Mouse (Mus musculus): Measurements from ENCODE around the gene Pdzrn4. TPM values are rescaled to one million over a fixed set of nuclear protein-coding genes. Genes with fewer than 3 reads are reported as not detected.

Pdzrn4 gene
- polyA plus RNA-seq, 1 experiment from 2014 or later: 1.5 TPM

DNA sequence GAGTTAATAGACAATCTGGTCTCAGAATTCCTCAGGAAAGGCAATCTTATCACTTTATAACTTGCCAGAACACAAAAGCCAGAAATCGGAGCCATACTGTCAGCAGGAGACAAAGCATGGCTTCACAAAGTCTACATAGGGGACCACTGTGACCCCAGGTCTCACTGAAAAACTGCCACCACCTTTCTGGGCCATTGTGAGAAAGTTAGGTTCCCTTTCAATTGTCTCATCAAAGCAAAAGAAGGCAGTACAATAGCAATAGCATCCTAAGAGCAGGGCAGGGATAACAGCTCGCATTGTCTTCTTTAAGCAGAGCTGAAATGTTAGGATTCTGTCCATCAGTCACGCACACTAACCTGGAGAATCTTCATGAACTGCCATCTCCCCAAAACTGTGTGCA lies 216.5 kb downstream of the Pdzrn4 start:
- no peak overlapping the region for H3K27ac ChIP-seq
- no peak for DNase-seq (ENCODE audit: extremely low spot score, low spot score)
- 77% methylated on average over 3 of the region's 3 CpGs for WGBS
- no peaks in the 10 kb centered on the region; the same call in 1 of the 2 replicates for H3K9me3 ChIP-seq
- H3K36me3 ChIP-seq (replicated peaks): no peaks in the 10 kb centered on the region
- H3K27me3 ChIP-seq (ENCODE audit: poor library complexity, severe bottlenecking): peaks cover 7% of the 10 kb centered on the region; the same call in 1 of the 2 replicates
- H3K4me1 ChIP-seq: peaks cover 16% of the 10 kb centered on the region
- H3K4me3 ChIP-seq: no peak overlapping the region

DNA sequence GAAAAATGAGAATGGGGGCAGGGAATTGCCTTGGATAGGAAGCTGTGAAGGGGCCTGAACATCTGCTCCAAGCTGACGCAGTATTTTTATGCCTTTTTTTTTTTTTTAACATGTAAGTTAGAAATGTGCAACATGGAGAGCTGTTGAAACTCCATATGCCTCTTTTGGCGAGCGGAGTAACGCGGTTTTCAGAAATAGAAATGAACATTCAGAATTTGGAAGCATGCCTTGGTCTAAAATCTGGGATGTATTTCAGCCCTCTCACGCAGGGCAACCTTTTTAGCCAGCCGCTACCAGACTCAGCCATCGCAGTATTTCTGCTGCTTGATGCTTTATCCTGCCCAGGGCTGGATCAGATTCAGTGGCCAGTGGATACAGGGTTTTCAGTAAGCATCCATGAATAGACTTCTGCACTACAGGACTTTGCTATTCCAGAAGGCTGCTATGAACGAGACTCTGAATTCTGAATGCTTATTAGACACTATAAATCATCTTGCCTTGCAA lies 225.1 kb downstream of the Pdzrn4 start:
- H3K4me1 ChIP-seq: no peaks in the 10 kb centered on the region
- no peak overlapping the region for H3K4me3 ChIP-seq
- H3K27ac ChIP-seq: no peak overlapping the region
- DNase-seq (ENCODE audit: extremely low spot score, low spot score): no peak
- no peaks in the 10 kb centered on the region; the same call in 1 of the 2 replicates for H3K9me3 ChIP-seq
- no peaks in the 10 kb centered on the region for H3K27me3 ChIP-seq (ENCODE audit: poor library complexity, severe bottlenecking)
- 96% methylated on average over 9 of the region's 9 CpGs for WGBS
- H3K36me3 ChIP-seq (replicated peaks): no peaks in the 10 kb centered on the region

DNA sequence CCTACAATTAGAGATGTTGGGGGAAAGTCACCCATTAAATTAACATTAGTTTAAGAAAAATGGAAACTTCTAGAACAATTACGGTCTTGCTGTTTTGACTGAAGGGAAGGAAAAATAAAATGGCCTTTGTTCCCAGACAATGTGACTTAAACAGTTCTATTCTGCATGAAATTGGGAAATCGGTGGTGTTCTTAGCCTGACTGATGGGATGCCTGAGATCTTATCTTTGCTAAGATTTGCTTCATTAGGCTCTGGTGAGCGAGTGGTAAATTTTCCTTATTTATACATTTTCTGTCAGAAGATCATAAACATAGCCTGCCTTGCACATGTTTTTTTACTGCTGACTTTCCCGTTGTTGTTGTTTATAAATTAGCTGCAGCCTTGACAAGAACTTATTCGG lies 225.6 kb downstream of the Pdzrn4 start:
- H3K4me3 ChIP-seq: no peak overlapping the region
- H3K27me3 ChIP-seq (ENCODE audit: poor library complexity, severe bottlenecking): no peaks in the 10 kb centered on the region
- H3K9me3 ChIP-seq: no peaks in the 10 kb centered on the region; the same call in 1 of the 2 replicates
- no peaks in the 10 kb centered on the region for H3K4me1 ChIP-seq
- 86% methylated on average over 5 of the region's 5 CpGs for WGBS
- DNase-seq (ENCODE audit: extremely low spot score, low spot score): no peak
- H3K36me3 ChIP-seq (replicated peaks): no peaks in the 10 kb centered on the region
- no peak overlapping the region for H3K27ac ChIP-seq

DNA sequence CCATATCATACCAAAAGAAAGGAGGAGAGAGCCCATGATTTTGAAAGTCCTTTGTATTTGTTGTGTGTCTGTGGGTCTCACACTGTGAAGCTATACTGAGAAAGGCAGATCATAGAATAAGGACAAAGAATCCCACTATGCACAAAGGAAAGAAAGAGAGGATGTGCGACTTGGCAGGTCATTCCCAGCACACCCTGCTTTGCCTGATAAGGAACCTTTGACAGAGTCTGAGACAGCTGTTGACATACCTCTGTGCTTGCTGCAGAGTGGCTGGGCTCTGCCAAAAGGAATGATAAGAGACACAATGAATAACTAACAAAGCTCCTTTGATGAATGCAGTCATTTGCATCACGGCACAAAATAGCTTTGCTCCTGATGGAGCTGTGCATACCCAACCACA lies 232.5 kb downstream of the Pdzrn4 start:
- no peaks in the 10 kb centered on the region for H3K27me3 ChIP-seq (ENCODE audit: poor library complexity, severe bottlenecking)
- no peak overlapping the region for H3K4me3 ChIP-seq
- no peak for DNase-seq (ENCODE audit: extremely low spot score, low spot score)
- H3K9me3 ChIP-seq: no peaks in the 10 kb centered on the region
- peaks cover 18% of the 10 kb centered on the region for H3K4me1 ChIP-seq
- no peaks in the 10 kb centered on the region for H3K36me3 ChIP-seq (replicated peaks)
- 41% methylated on average over 2 of the region's 2 CpGs for WGBS
- H3K27ac ChIP-seq: no peak overlapping the region

DNA sequence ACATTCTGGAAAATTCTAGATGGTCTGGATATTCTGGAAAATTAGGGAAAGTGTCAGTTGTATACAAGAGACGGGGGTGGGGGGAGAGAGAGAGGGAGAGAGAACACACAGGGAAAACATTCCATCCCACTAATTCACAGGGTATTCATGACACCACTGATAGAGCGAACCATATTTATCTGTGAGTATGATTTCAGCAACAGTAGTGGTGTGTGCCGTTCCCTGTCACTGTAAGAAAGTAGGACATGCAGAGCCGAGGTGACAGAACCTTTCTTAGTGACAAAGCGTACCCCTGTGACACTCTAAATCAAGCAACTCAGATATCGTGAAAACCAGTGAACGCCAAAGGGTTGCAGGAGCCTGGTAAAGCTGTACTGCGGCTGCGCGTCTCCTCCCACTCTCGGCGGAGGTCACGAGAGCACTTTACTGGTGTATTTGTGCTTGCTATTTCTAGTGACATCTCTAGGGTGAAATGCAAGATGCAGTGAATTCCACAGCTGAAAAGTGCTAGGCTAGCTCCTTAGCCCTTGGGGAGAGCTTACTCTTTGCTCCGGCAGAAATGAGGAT lies 237.4 kb downstream of the Pdzrn4 start:
- 93% methylated on average over 14 of the region's 14 CpGs for WGBS
- Histone ChIP-seq H3K36me3 (replicated peaks) (no peaks in the 10 kb centered on the region), H3K4me1 (peaks cover 8% of the 10 kb centered on the region), H3K27ac (no peak overlapping the region), H3K27me3 (ENCODE audit: poor library complexity, severe bottlenecking) (no peaks in the 10 kb centered on the region), H3K9me3 (no peaks in the 10 kb centered on the region), H3K4me3 (no peak overlapping the region)
- DNase-seq (ENCODE audit: extremely low spot score, low spot score): no peak

DNA sequence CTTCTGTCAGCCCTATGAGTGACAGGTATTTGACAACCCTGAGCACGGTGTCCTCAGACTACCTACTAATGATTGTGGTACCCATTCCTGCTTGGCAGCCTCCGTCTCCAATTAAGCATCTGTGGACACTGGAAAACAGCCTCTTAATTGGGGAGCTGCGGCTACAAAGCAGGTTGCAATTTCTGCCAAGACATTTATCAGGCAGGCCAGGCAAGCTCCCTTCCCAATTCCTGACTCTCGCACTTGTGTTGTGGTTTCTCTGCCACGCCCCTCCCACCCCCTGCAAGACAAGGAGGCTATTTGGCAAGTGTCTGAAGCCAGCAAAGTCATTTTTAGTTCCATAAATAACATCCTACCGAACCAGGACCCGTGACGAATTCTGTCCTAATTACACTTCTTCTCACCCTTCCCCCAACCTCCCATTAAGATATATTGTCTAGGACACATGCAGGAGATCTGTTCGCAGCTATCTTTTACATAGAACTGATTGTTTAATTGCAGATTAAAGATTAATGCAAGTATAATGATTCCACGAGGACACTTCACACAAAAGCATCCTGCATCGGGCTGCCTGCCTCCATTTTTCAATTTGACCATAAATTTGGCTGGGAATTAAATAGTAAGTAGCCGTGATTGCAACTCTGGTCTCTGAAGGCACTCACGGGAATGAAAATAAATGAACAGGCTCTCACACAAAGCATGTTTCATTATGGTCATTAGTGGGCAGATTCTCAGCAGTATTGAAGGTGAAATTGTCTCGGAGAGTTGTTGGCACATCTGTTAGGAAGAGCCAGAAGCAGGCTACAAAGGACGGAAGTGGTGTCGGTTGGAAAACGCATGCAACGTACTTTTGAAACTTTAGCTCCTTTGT lies 243.8 kb downstream of the Pdzrn4 start:
- Histone ChIP-seq H3K4me1 (peaks cover 10% of the 10 kb centered on the region), H3K36me3 (replicated peaks) (no peaks in the 10 kb centered on the region), H3K27ac (no peak overlapping the region), H3K9me3 (no peaks in the 10 kb centered on the region), H3K27me3 (ENCODE audit: poor library complexity, severe bottlenecking) (no peaks in the 10 kb centered on the region), H3K4me3 (no peak overlapping the region)
- no peak for DNase-seq (ENCODE audit: extremely low spot score, low spot score)
- WGBS: 79% methylated on average over 18 of the region's 18 CpGs

DNA sequence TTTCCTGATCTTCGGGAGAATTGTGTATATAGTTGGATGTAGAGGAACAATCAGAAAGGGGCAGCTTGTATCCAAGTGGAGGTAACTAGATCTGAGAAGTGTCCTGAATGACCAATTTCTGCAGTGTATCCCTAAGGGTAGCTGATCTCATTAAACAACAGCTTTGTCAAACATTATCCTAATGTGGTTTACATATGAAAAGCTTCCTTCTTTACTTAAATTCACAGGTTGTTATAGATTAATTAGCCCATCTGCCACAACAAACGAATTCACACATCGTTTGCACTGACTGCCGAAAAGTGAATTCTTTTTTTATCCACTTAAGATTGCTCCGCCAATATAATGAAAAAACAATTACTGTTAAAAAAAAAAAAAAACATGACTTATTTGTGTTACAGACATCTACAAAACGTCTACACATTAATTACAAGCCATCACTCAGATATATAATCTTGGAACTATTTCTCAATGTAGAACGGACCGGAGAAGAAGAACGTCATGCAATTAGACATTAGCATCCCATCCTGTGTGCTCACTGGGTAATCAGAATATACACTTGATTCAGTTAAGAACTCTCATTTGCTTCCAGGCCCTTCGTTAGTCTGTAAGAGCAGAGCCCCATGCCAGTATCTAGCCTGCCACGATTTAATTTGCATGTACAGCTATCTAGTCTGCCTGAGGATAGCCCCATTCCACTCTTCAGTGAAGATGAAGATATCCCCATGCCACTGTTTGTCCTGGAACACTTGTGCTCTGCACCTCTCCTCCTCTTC lies 274.8 kb downstream of the Pdzrn4 start:
- WGBS: 85% methylated on average over 11 of the region's 11 CpGs
- no peaks in the 10 kb centered on the region for H3K9me3 ChIP-seq
- DNase-seq (ENCODE audit: extremely low spot score, low spot score): no peak
- no peaks in the 10 kb centered on the region for H3K4me1 ChIP-seq
- no peak overlapping the region for H3K4me3 ChIP-seq
- H3K27ac ChIP-seq: no peak overlapping the region
- no peaks in the 10 kb centered on the region for H3K36me3 ChIP-seq (replicated peaks)
- H3K27me3 ChIP-seq (ENCODE audit: poor library complexity, severe bottlenecking): no peaks in the 10 kb centered on the region

DNA sequence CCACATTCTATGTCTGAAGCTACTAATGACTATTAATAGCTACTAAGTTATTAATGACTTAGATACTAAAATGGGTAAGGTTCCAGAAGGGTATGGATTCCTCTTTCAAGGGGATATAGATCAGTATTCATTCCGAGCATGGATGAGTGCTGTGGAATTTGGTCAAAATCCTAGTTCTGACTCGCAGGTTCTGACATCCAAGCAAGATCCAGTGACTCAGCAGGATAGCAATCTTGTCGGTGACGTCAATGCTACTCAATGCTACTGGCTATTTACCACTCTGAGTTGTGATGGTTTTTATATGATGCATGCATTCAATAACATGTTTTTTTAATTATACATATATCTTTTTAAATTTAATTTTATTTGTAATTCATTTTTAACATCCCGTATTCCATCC lies 279.4 kb downstream of the Pdzrn4 start:
- Histone ChIP-seq H3K9me3 (no peaks in the 10 kb centered on the region), H3K4me1 (no peaks in the 10 kb centered on the region), H3K27ac (no peak overlapping the region), H3K4me3 (no peak overlapping the region), H3K27me3 (ENCODE audit: poor library complexity, severe bottlenecking) (no peaks in the 10 kb centered on the region), H3K36me3 (replicated peaks) (no peaks in the 10 kb centered on the region)
- 87% methylated on average over 5 of the region's 5 CpGs for WGBS
- no peak for DNase-seq (ENCODE audit: extremely low spot score, low spot score)

DNA sequence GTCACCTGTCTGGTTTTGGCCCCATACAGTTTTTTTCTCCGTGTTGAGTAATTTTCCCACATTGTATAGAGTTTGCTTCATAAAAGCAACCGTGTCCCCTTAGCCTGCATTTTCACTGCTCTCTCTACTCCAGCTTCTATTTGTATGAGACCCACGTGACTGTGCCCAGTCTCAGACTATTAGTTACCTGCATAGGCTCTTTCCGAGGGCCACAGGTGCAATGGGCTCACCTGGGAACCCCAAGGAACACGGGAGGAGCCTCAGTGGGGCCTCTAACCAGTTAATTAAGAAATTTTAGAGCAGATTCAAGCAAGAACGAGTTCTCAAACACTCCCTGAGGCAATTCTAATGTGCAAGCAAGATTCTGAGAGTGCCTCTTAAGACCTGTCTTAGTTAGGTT lies 281.7 kb downstream of the Pdzrn4 start:
- WGBS: 77% methylated on average over 6 of the region's 6 CpGs

DNA sequence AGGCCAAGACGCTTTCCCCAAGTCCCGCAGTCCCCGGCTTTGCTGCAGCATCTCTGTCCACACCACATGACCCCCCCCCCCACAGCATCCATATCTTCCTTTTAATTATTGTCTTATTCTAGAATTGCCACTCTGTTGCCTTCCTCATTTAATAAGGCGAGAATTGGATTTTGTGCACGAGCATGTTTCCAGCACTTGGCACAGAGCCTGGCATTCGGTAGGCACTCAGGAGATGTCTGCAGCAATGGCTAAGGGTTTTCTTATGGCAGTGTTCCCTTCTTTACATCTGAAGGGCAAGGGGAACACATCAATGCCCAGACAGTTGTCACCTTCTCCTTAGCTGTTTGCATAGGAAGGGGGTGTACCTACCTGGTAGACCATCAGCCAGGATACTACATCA lies 282.9 kb downstream of the Pdzrn4 start:
- 96% methylated on average over 6 of the region's 6 CpGs for WGBS
- no peak for DNase-seq (ENCODE audit: extremely low spot score, low spot score)
- H3K27ac ChIP-seq: no peak overlapping the region

More for the DNA sequence above, 281.7 kb downstream of the Pdzrn4 start:
- H3K4me3 ChIP-seq: no peak overlapping the region
- H3K27me3 ChIP-seq (ENCODE audit: poor library complexity, severe bottlenecking): no peaks in the 10 kb centered on the region
- H3K9me3 ChIP-seq: no peaks in the 10 kb centered on the region
- DNase-seq (ENCODE audit: extremely low spot score, low spot score): no peak
- no peaks in the 10 kb centered on the region for H3K36me3 ChIP-seq (replicated peaks)
- no peak overlapping the region for H3K27ac ChIP-seq
- no peaks in the 10 kb centered on the region for H3K4me1 ChIP-seq

DNA sequence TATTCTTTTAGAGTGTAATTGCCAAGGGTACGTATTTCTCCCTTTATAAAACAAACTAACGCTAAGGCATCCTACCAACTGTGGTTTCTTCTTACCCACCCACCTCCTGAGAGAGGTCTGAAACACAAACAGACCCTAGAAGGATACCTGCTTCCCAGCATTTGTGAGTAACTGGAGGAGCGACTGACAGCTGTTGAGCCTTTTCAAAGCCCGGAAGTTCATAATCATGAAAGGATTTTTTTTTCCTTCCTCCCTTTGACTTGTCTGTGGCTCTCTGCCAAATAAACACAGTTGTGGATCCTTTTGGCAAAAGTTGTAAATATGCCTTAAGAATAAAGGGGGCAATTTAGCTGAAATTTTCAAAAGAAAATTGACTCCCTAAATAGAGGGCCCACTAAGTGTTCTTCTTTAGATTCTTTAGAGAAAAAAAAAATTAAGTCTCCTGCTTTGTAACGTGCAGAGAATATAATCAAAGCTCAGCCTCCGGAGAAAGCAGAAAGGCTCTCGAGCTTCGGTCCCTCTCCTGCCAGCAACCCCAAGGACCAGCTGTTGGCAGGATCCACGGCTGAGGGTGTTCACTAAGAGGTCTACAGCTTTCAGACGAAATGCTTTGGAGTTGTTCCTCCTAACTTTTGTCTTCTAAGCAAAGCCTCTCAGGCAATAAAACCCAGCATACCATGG lies 299.7 kb downstream of the Pdzrn4 start:
- Histone ChIP-seq H3K27me3 (ENCODE audit: poor library complexity, severe bottlenecking) (no peaks in the 10 kb centered on the region), H3K27ac (no peak overlapping the region), H3K4me1 (peaks cover 10% of the 10 kb centered on the region; the same call in 1 of the 2 replicates), H3K36me3 (replicated peaks) (no peaks in the 10 kb centered on the region), H3K9me3 (no peaks in the 10 kb centered on the region), H3K4me3 (no peak overlapping the region)
- WGBS: 76% methylated on average over 10 of the region's 10 CpGs
- DNase-seq (ENCODE audit: extremely low spot score, low spot score): no peak

More for the DNA sequence above, 282.9 kb downstream of the Pdzrn4 start:
- Histone ChIP-seq H3K9me3 (no peaks in the 10 kb centered on the region), H3K27me3 (ENCODE audit: poor library complexity, severe bottlenecking) (no peaks in the 10 kb centered on the region), H3K36me3 (replicated peaks) (no peaks in the 10 kb centered on the region), H3K4me1 (no peaks in the 10 kb centered on the region), H3K4me3 (no peak overlapping the region)

DNA sequence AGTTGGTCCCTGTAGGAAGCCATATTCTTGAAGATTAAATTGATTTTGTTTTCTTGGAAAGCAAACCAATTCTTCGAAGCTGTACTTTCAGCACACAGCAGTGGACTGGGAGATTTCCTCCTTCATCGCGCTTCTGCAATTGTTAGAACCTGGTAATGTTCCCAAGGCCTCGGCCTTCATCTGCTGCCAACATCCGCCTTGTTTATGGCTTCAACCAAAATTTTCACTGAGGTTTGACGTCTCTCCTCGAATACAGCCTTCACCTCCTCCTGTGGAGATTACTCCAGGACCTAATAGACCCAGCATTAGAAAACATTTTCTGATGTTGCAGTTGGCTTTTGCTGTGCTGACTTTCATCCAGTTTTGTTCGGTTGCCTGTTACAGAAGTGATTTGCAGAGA lies 307.5 kb downstream of the Pdzrn4 start:
- H3K9me3 ChIP-seq: no peaks in the 10 kb centered on the region
- H3K27ac ChIP-seq: no peak overlapping the region
- no peaks in the 10 kb centered on the region for H3K27me3 ChIP-seq (ENCODE audit: poor library complexity, severe bottlenecking)
- 52% methylated on average over 8 of the region's 8 CpGs for WGBS
- no peak for DNase-seq (ENCODE audit: extremely low spot score, low spot score)
- H3K4me1 ChIP-seq: peaks cover 10% of the 10 kb centered on the region
- H3K36me3 ChIP-seq (replicated peaks): no peaks in the 10 kb centered on the region
- H3K4me3 ChIP-seq: no peak overlapping the region
